Mouse (Mus musculus): ENCODE measurements around the gene Adcy1.

DNA sequence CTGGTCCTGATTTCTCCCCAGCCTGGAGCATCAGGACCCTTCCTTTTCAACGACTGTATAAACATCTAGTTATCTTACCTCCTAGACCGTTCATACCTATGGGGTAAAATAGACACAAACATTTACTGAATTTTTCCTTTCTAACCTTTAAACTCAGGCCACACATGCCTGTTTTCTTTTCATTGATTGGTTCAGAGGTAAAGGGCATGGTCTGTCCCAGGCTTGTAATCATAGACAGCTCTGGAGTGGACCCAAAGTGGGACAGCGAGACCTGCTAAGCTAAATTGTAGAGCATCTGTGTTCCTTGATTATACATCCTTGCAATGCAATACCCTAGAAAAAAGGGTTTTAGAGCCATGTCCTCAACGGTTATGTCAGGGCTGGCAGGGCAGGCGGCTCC is 70.4 kb downstream of the Adcy1 start:
- TF ChIP-seq POLR2A (IDR thresholded peaks at IDR 0.05; ENCODE audit: borderline replicate concordance, low read depth, low read length) (no peak), CTCF (IDR thresholded peaks at IDR 0.05; ENCODE audit: low read depth, low read length) (no peak)

Measured in bone marrow macrophage, adult 2 months (primary cell).